Mouse (Mus musculus): Measurements from ENCODE around the gene B4gat1.

DNA sequence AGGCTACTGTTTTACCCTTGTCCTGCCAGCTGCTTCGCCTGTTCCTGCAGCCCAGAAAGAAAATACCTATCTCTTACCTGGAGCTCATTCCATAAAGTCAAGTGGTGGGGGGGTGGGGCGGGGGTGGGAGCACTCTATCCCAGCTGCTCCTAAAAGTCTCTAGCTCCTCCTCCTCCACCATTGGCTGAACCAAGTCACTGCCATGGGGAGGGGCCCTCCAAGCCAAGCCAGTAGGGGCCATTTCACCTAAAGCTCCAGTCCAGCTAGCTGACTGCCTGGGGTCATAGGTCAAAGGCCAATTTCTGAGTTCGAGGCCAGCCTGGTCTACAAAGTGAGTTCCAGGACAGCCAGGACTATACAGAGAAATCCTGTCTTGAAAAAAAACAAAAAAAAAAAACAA is 5.9 kb upstream of the B4gat1 start:
- TF ChIP-seq POLR2A (IDR thresholded peaks at IDR 0.05; ENCODE audit: low read depth, low read length): no peak
- no peak for TF ChIP-seq CTCF (IDR thresholded peaks at IDR 0.05; ENCODE audit: extremely low read depth, insufficient read depth, insufficient read length, insufficient replicate concordance)
